Mouse (Mus musculus) limb, embryonic 12.5 days (tissue): ENCODE data around the gene Exoc4. TPM values are rescaled to one million over a fixed set of nuclear protein-coding genes. Genes with fewer than 3 reads are reported as not detected.
A peak's percentile ranks its signal among the peaks of the same experiment; 100 is the strongest.

ENCODE experiments used
- ATAC-seq: fragments of 200-750 bp; cut with Nextera tagmentation; 2 replicates; pipeline ENCODE4 v1.8.0; 2017; ENCODE audit warnings: low read depth, moderate TSS enrichment; ENCODE audit not compliant: insufficient number of reproducible peaks, insufficient read depth, low FRiP score, low TSS enrichment
- H3K27ac ChIP-seq: fragments of 300-500 bp; sonication (generic); 2 replicates; pipeline ENCODE4 v1.5.1; 2016; ENCODE audit warnings: mild to moderate bottlenecking, moderate library complexity
- H3K27me3 ChIP-seq: fragments of 300-500 bp; sonication (generic); 2 replicates; pipeline ENCODE4 v1.6.1; 2016; ENCODE audit warnings: mild to moderate bottlenecking, moderate library complexity
- H3K36me3 ChIP-seq: fragments of 300-500 bp; sonication (generic); 2 replicates; pipeline ENCODE4 v1.6.1; 2016; ENCODE audit warnings: mild to moderate bottlenecking, moderate library complexity
- H3K4me1 ChIP-seq: fragments of 300-500 bp; sonication (generic); replicated peaks from 2 replicates; pipeline ENCODE4 v1.6.1; 2016
- H3K4me2 ChIP-seq: fragments of 300-500 bp; sonication (generic); 2 replicates; pipeline ENCODE4 v1.6.1; 2016; ENCODE audit warnings: mild to moderate bottlenecking, moderate library complexity
- H3K4me3 ChIP-seq: fragments of 300-500 bp; sonication (generic); replicated peaks from 2 replicates; pipeline ENCODE4 v1.5.1; 2016; ENCODE audit warnings: mild to moderate bottlenecking
- H3K9ac ChIP-seq: fragments of 300-500 bp; sonication (generic); replicated peaks from 2 replicates; pipeline ENCODE4 v1.6.1; 2016; ENCODE audit warnings: mild to moderate bottlenecking, moderate library complexity
- H3K9me3 ChIP-seq: fragments of 300-500 bp; sonication (generic); 2 replicates; pipeline ENCODE4 v1.6.1; 2016; ENCODE audit warnings: mild to moderate bottlenecking, moderate library complexity
- WGBS: fragments of 180-500 bp; shearing (Covaris S2); methylation state at CpG from one replicate; pipeline ENCODE4 v1.1.7; 2016; 5-methylcytosine and 5-hydroxymethylcytosine counted together
- polyA plus RNA-seq: library from polyadenylated mRNA; unstranded; fragments of >200 nt; fragmentation: Nextera tagmentation; extraction: Ambion mirVana; gene quantifications from 2 replicates; pipeline ENCODE4 v1.2.1, GENCODE M21; 2016

The Exoc4 gene
- 39.2 and 40.3 TPM in 2 replicates for polyA plus RNA-seq

DNA sequence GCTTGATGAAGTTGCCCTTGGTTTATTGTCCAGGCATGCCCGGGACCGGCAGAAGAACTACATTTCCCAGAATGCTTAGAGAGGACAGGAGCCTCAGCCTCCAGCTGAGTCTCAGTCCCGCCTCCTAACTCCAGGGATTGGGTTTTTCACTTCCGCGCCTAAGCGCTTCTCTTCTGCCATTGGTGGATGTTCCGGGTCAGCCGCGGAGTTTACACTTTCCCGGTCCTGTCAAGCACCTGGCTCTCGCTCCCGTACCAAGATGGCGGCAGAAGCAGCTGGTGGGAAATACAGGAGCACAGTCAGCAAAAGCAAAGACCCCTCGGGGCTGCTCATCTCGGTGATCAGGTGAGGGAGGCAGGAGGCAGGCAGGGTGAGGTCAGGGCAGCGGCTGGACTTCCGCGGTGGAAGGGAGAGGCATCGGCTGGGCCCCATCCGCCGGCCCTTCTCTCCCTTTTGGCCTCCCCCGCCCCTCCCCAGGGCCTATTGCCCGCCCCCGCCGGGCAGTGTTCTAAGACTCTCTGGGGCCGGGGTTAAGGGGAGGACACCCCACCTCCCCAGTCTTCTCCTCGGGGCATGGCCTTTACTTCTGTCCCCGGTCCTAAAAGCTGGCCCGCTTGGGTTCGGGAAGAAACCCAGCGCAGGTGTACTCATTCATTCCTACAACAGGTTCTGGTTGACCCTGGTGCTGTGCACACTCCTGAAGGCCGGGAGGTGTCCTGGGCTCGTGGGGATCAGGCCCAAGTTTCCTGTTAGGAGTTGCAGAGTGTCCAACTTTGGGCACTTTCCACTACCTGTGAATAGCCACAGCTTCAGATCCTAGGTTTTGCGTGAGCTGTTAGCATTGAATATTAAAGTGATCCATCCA is at the start of gene Exoc4:
Gene Exoc4 (plus strand): TSS at position 192 of the 865 bp plus-strand sequence.
- Histone ChIP-seq H3K27ac (no peak within 1 kb of the TSS), H3K36me3 (no peaks in the 10 kb centered on the region), H3K4me1 (peaks cover 4% of the 10 kb centered on the region; the same call in 1 of the 2 replicates), H3K9ac (peak within 1 kb of the TSS; percentile 82), H3K4me3 (peak within 1 kb of the TSS; percentile 87), H3K27me3 (no peaks in the 10 kb centered on the region), H3K4me2 (peak within 1 kb of the TSS; percentile 69), H3K9me3 (no peaks in the 10 kb centered on the region)
- peak; percentile 99 for ATAC-seq
- 3% methylated on average over 34 of the region's 34 CpGs for WGBS

DNA sequence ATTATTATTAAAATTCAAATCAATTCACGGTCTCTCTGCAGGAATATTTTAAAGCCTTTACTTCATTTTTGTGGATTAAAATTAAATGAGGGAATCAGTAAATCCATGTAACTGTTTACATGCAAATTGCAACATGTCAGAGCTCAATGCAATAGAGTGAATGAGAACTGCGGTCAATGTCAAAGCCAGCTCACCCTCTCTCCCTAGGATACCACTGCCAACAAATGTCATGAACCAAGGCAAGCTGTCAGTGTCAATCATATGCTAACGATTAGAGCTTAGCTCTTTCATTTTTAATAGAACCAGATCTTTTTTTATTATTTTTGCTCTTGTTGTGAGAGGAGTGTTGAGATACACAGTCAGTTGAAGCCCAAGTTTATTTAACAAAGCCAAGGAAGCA is 30.1 kb upstream of the Exoc4 start:
- H3K27me3 ChIP-seq, result no peaks in the 10 kb centered on the region
- H3K9ac ChIP-seq, result no peak overlapping the region
- H3K36me3 ChIP-seq, result no peaks in the 10 kb centered on the region
- H3K27ac ChIP-seq, result no peak overlapping the region
- ATAC-seq, result no peak
- H3K4me1 ChIP-seq, result no peaks in the 10 kb centered on the region
- WGBS, result 86% methylated on average over 3 of the region's 3 CpGs
- H3K4me3 ChIP-seq, result no peak overlapping the region
- H3K4me2 ChIP-seq, result no peak overlapping the region
- H3K9me3 ChIP-seq, result no peaks in the 10 kb centered on the region

DNA sequence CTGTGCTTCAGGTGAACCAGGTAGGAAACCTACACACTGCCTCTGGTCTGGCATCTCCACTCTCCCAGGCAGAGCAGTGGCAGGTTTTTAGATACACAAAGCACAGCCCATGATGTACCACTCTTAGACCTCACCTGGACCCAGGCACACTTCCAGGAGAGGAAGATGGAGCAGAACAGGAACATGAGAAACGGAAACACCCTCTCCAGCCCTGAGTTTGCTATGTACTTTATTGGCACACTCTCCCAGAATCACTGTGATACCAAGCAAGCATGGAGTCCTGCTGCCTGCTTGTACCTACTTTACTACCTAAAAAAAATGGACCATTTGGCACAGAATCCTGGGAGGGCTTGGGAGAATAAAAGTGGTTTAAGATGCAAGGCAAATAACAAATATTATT is 22.2 kb upstream of the Exoc4 start:
- H3K9me3 ChIP-seq, result no peaks in the 10 kb centered on the region
- no peaks in the 10 kb centered on the region for H3K36me3 ChIP-seq
- WGBS, result 46% methylated on average over 1 of the region's 1 CpGs
- H3K9ac ChIP-seq, result no peak overlapping the region
- no peak overlapping the region for H3K4me2 ChIP-seq
- no peaks in the 10 kb centered on the region for H3K27me3 ChIP-seq
- H3K27ac ChIP-seq, result no peak overlapping the region
- H3K4me3 ChIP-seq, result no peak overlapping the region
- ATAC-seq, result no peak
- peaks cover 25% of the 10 kb centered on the region for H3K4me1 ChIP-seq

DNA sequence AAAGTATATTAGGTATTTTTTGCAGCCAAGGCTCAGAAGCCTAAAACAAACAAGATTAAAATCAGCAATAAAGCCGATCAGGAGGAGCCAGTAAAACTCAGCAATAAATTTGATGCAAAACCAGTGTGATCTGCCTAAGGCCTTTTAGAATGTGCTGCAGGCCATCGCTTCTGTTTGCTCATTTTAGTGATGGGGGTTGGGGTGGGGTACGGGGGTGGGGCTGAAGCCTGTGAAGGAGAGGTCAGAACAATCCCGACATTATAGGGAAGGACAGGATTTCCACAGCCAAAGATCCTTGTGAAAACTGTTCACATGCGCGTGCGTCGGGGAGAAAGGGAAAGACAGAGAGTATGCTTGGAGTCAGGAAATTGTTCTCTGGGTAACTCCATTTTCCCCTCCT is 21.5 kb upstream of the Exoc4 start:
- H3K9ac ChIP-seq, result no peak overlapping the region
- no peaks in the 10 kb centered on the region for H3K27me3 ChIP-seq
- no peak overlapping the region for H3K4me3 ChIP-seq
- 0 out of 2 replicates have a peak overlapping the region, but pooled peaks have one; percentile 7 for H3K27ac ChIP-seq
- H3K36me3 ChIP-seq, result no peaks in the 10 kb centered on the region
- H3K4me1 ChIP-seq, result peaks cover 25% of the 10 kb centered on the region
- WGBS, result 36% methylated on average over 8 of the region's 8 CpGs
- H3K4me2 ChIP-seq, result no peak overlapping the region
- H3K9me3 ChIP-seq, result no peaks in the 10 kb centered on the region
- ATAC-seq, result no peak

DNA sequence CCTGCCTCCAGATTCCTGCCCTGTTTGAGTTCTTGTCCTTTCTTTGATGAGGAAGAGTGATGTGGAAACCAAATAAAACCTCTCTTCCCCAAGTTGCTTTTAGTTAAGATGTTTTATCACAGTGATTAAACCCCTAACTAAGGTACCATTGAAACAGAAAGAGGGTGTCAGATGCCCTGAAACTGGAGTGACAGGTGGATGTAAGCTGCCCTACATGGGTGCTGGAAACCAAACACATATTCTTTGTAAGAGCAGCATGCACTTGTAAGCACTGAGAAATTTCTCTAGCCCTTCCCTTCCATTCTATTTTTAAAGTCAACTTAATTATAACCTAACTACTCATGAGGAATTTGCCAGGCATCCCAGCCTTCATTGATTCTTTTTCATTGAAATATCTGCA is 7.6 kb upstream of the Exoc4 start:
- no peak for ATAC-seq

DNA sequence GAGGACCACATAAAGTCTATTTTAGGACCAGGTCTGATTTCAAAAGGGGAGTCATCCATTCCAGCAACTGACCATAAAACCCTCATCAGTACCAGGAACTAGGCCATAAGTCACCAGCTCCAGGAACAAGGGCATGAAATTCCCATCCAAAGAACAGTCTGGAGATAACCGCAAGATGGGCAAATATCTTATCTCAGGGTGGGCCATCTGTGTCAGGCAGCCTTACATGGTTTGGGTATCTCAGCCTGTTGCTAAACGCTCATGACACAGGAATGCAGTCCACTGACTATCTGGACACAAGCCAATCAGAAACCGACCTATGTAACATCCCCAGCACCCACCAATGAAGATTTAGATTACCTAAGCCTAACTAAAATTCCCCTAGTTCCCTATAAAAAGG is 4.3 kb upstream of the Exoc4 start:
- ATAC-seq, result no peak
- no peak overlapping the region for H3K4me2 ChIP-seq
- no peak overlapping the region for H3K9ac ChIP-seq
- H3K36me3 ChIP-seq, result no peaks in the 10 kb centered on the region
- WGBS, result 70% methylated on average over 3 of the region's 3 CpGs
- H3K4me1 ChIP-seq, result no peaks in the 10 kb centered on the region
- H3K27me3 ChIP-seq, result no peaks in the 10 kb centered on the region
- no peaks in the 10 kb centered on the region for H3K9me3 ChIP-seq
- H3K27ac ChIP-seq, result no peak overlapping the region
- no peak overlapping the region for H3K4me3 ChIP-seq

More for the DNA sequence above, 7.6 kb upstream of the Exoc4 start:
- Histone ChIP-seq H3K9me3 (no peaks in the 10 kb centered on the region), H3K27ac (no peak overlapping the region), H3K4me3 (no peak overlapping the region), H3K27me3 (no peaks in the 10 kb centered on the region), H3K9ac (no peak overlapping the region), H3K4me2 (no peak overlapping the region), H3K4me1 (no peaks in the 10 kb centered on the region), H3K36me3 (no peaks in the 10 kb centered on the region)

DNA sequence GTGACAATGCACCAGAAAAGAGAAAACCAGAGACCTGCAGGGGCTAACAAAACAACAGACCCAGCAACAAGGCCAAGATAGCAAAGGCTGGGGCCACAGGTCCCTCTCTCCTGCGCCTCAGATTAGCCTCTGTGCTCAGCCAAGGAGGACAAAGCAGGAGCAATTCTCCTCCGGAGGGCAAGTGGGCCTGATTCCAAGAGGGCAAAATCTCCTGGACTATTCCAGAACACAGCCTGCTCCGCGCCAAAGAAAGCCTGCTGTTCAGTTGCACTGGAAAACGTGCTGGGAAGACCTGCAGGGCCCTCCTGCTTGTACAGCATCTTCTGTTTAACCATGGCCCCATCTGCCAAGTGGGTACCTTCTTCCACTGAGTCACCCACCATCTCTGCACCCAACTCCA is 1.7 kb upstream of the Exoc4 start:
- ATAC-seq, result no peak
- Histone ChIP-seq H3K27ac (no peak overlapping the region), H3K36me3 (no peaks in the 10 kb centered on the region), H3K27me3 (no peaks in the 10 kb centered on the region), H3K4me3 (no peak overlapping the region), H3K4me2 (no peak overlapping the region), H3K9ac (no peak overlapping the region), H3K9me3 (no peaks in the 10 kb centered on the region), H3K4me1 (peaks cover 4% of the 10 kb centered on the region; the same call in 1 of the 2 replicates)
- WGBS, result 88% methylated on average over 5 of the region's 5 CpGs

DNA sequence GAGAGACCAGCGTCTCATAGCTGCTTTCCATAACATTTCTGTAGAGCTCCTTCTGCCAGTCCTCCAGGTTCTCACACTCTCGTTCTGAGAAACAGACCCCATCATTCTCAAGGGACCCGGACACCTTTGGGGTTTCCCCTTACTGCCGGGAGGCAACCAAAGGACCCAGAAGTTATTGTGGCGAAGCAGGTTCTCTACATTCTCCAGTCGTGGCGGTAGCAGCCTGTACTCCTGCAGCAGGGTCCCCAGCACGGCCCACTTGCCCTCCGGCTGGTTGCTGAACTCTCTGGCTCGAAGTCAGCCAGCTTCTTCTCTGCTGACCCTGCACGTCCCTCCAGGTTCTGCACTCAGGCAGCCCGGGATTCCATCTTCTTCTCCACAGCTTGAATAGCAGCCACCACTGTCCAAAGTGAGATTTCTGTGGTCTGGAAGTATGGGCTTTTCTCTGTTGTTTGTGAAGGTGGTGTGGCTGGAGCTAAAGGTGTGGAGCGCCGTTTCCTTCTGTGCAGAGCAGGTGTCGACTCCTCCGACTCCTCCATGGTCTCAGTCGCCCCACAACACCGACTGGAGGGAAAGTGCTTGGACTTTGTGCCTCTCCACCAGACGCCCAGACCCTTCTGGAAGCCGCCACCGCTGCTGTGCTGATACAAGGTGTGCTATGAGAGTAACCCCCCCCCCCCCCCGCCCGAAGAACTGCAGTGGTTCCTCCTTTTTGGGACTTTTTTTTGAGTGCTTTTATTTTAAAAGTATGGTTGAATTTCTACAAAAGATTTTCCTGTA is 1.1 kb upstream of the Exoc4 start:
- Histone ChIP-seq H3K36me3 (no peaks in the 10 kb centered on the region), H3K4me1 (peaks cover 4% of the 10 kb centered on the region; the same call in 1 of the 2 replicates), H3K27ac (no peak overlapping the region), H3K9ac (no peak overlapping the region), H3K4me2 (no peak overlapping the region), H3K27me3 (no peaks in the 10 kb centered on the region), H3K4me3 (no peak overlapping the region), H3K9me3 (no peaks in the 10 kb centered on the region)
- no peak for ATAC-seq
- 86% methylated on average over 23 of the region's 23 CpGs for WGBS

DNA sequence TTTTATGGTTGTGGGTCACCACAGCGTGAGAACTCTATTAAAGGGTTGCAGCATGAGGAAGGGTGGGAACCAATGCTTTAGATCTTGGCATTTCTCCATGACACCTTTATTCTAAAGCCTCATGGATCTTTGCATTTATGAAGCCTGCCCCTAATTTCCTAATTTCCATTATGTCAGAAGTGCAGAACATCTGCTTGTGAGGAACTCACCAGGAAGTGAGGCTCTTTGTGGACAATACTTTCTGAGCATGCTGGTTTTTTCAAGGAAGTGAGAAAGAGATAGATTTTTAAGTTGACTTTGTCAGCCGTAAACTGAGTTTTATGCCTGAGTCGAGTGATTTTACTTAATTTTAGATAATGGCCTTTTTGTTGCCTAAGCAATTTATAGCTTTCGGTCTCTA is 7.8 kb downstream of the Exoc4 start:
- H3K4me1 ChIP-seq, result peaks cover 13% of the 10 kb centered on the region
- WGBS, result 71% methylated on average over 4 of the region's 4 CpGs

DNA sequence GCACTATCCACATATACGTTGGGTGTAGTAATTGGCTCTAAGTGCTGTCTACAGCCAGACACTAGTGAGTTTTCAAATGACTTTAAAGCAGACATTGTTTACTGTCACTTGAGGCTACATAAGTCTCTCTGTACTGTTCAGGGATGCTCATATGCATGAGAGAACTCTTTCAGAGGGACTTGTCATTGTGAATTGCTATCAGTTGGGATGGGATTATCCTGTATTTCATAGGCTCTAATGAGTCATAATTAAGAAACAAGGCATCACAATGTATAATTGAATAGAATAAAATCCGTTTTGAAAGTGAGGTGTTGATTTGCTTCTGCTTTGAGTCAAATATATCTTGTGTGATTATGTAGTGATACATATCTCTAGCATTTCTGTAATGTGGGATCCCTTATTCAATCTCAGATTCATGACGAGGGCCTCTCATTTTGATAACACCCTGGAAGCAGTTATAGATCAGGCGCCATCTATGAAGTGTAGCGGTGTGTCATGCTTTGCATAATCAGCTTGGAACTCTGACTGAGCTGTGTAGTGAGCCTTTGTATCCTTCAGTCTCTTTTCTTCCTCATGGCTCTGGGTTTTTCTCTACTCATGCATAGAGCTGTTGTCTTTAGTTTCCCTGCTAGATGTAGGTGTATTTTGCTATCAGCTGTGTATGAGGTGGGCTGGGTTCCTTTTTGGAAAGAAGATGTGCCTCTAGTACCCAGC is 8.3 kb downstream of the Exoc4 start:
- H3K27ac ChIP-seq, result no peak overlapping the region
- H3K4me2 ChIP-seq, result no peak overlapping the region
- no peaks in the 10 kb centered on the region; the same call in 1 of the 2 replicates for H3K36me3 ChIP-seq
- H3K9me3 ChIP-seq, result no peaks in the 10 kb centered on the region
- H3K27me3 ChIP-seq, result no peaks in the 10 kb centered on the region
- ATAC-seq, result no peak
- 76% methylated on average over 5 of the region's 5 CpGs for WGBS
- H3K4me3 ChIP-seq, result no peak overlapping the region
- H3K4me1 ChIP-seq, result peaks cover 19% of the 10 kb centered on the region
- no peak overlapping the region for H3K9ac ChIP-seq

More for the DNA sequence above, 7.8 kb downstream of the Exoc4 start:
- Histone ChIP-seq H3K36me3 (no peaks in the 10 kb centered on the region; the same call in 1 of the 2 replicates), H3K4me3 (no peak overlapping the region), H3K27me3 (no peaks in the 10 kb centered on the region), H3K9me3 (no peaks in the 10 kb centered on the region), H3K9ac (no peak overlapping the region), H3K4me2 (no peak overlapping the region), H3K27ac (no peak overlapping the region)
- ATAC-seq, result no peak

DNA sequence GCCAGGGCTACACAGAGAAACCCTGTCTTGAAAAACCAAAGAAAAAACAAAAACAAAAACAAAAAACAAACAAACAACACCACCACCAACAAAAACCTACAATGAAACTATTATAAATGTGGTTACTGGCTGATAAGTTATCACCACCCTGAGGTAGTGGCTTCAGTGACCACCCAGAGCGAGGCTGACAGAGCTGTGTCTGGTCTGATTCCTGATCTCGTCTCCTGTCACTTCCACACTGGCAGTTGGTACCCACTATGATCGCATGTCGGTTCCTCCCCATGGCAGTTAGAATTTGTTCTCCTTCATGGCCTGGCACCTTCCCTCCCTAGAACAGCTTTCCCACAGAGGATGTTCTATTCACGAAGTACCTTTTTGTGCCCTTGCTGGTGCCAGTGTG is 11.0 kb downstream of the Exoc4 start:
- Histone ChIP-seq H3K36me3 (no peaks in the 10 kb centered on the region; the same call in 1 of the 2 replicates), H3K4me3 (no peak overlapping the region), H3K9me3 (no peaks in the 10 kb centered on the region), H3K27ac (no peak overlapping the region), H3K9ac (no peak overlapping the region), H3K4me1 (peaks cover 22% of the 10 kb centered on the region), H3K4me2 (no peak overlapping the region), H3K27me3 (no peaks in the 10 kb centered on the region)
- no peak for ATAC-seq
- WGBS, result 84% methylated on average over 5 of the region's 5 CpGs
